Mouse (Mus musculus): ENCODE data around the gene Zcchc9.
A peak's percentile ranks its signal among the peaks of the same experiment; 100 is the strongest.
"Not testable (repeated sequence)": the region's sequence is repeated elsewhere in the genome, so short reads cannot be mapped to it uniquely, and the experiment has no call there.

Zcchc9 gene

GRCm38 (mm10) chr13:91807155-91807839, at the start of gene Zcchc9:
Gene Zcchc9 (minus strand): TSS chr13:91807705.
- DNase-seq (ENCODE audit: low spot score in 2 of 2) = peak; percentile 81 to 87

GRCm38 (mm10) chr13:91854412-91854811, 46.9 kb upstream of the Zcchc9 start:
- DNase-seq (ENCODE audit: low spot score in 2 of 2) = no peak

- no peak for DNase-seq (ENCODE audit: low spot score in 2 of 2)
These were observed 20.4 kb upstream of the Zcchc9 start for GRCm38 (mm10) chr13:91827876-91828275.

GRCm38 (mm10) chr13:91826066-91826465, 18.6 kb upstream of the Zcchc9 start:
- DNase-seq (ENCODE audit: low spot score in 2 of 2) = peak; percentile 40 to 51

GRCm38 (mm10) chr13:91824845-91825550, 17.5 kb upstream of the Zcchc9 start:
- DNase-seq (ENCODE audit: low spot score in 2 of 2) = peak; percentile 28 to 48

- DNase-seq (ENCODE audit: low spot score in 2 of 2) = no peak
These were observed 16.2 kb upstream of the Zcchc9 start for GRCm38 (mm10) chr13:91823735-91824134.

- DNase-seq (ENCODE audit: low spot score in 2 of 2) = no peak
These were observed 7.2 kb upstream of the Zcchc9 start for GRCm38 (mm10) chr13:91814670-91815069.

GRCm38 (mm10) chr13:91809476-91809875, 2.0 kb upstream of the Zcchc9 start:
- no peak for DNase-seq (ENCODE audit: low spot score in 2 of 2)

GRCm38 (mm10) chr13:91807874-91808575, 520 bp upstream of the Zcchc9 start:
- no peak for DNase-seq (ENCODE audit: low spot score in 2 of 2)

- no peak for DNase-seq (ENCODE audit: low spot score in 2 of 2)
These were observed 5.8 kb downstream of the Zcchc9 start for GRCm38 (mm10) chr13:91801726-91802125.

- DNase-seq (ENCODE audit: low spot score in 2 of 2) = no peak
These were observed 10.1 kb downstream of the Zcchc9 start for GRCm38 (mm10) chr13:91797442-91797841.

- DNase-seq (ENCODE audit: low spot score in 2 of 2) = no peak
These were observed 10.6 kb downstream of the Zcchc9 start for GRCm38 (mm10) chr13:91796916-91797315.

GRCm38 (mm10) chr13:91796003-91796402, 11.5 kb downstream of the Zcchc9 start:
- DNase-seq (ENCODE audit: low spot score in 2 of 2) = no peak

GRCm38 (mm10) chr13:91795593-91795992, 11.9 kb downstream of the Zcchc9 start:
- DNase-seq (ENCODE audit: low spot score in 2 of 2) = no peak

- no peak for DNase-seq (ENCODE audit: low spot score in 2 of 2)
These were observed 12.5 kb downstream of the Zcchc9 start for GRCm38 (mm10) chr13:91794926-91795436.

GRCm38 (mm10) chr13:91792035-91792434, 15.5 kb downstream of the Zcchc9 start:
- DNase-seq (ENCODE audit: low spot score in 2 of 2) = no peak

GRCm38 (mm10) chr13:91779892-91780291, 27.6 kb downstream of the Zcchc9 start:
- DNase-seq (ENCODE audit: low spot score in 2 of 2) = no peak

GRCm38 (mm10) chr13:91778092-91778491, 29.4 kb downstream of the Zcchc9 start:
- no peak for DNase-seq (ENCODE audit: low spot score in 2 of 2)

GRCm38 (mm10) chr13:91768683-91769651, 38.5 kb downstream of the Zcchc9 start:
- DNase-seq (ENCODE audit: low spot score in 2 of 2) = no peak

- DNase-seq (ENCODE audit: low spot score in 2 of 2) = no peak
These were observed 41.9 kb downstream of the Zcchc9 start for GRCm38 (mm10) chr13:91765627-91766026.

- DNase-seq (ENCODE audit: low spot score in 2 of 2) = not testable (repeated sequence)
These were observed 43.9 kb downstream of the Zcchc9 start for GRCm38 (mm10) chr13:91763654-91764053.

Data from heart, adult 9 months (tissue).